Mouse (Mus musculus) limb, embryonic 12.5 days (tissue): ENCODE results near the gene Cdh3. TPM values are rescaled to one million over a fixed set of nuclear protein-coding genes. Genes with fewer than 3 reads are reported as not detected.
"Not testable (repeated sequence)": the region's sequence is repeated elsewhere in the genome, so short reads cannot be mapped to it uniquely, and the experiment has no call there.

ENCODE experiments used
- ATAC-seq: fragments of 200-750 bp; cut with Nextera tagmentation; 2 replicates; pipeline ENCODE4 v1.8.0; 2017; ENCODE audit warnings: low read depth, moderate TSS enrichment; ENCODE audit not compliant: insufficient number of reproducible peaks, insufficient read depth, low FRiP score, low TSS enrichment
- H3K27ac ChIP-seq: fragments of 300-500 bp; sonication (generic); 2 replicates; pipeline ENCODE4 v1.5.1; 2016; ENCODE audit warnings: mild to moderate bottlenecking, moderate library complexity
- H3K27me3 ChIP-seq: fragments of 300-500 bp; sonication (generic); 2 replicates; pipeline ENCODE4 v1.6.1; 2016; ENCODE audit warnings: mild to moderate bottlenecking, moderate library complexity
- H3K36me3 ChIP-seq: fragments of 300-500 bp; sonication (generic); 2 replicates; pipeline ENCODE4 v1.6.1; 2016; ENCODE audit warnings: mild to moderate bottlenecking, moderate library complexity
- H3K4me1 ChIP-seq: fragments of 300-500 bp; sonication (generic); replicated peaks from 2 replicates; pipeline ENCODE4 v1.6.1; 2016
- H3K4me2 ChIP-seq: fragments of 300-500 bp; sonication (generic); 2 replicates; pipeline ENCODE4 v1.6.1; 2016; ENCODE audit warnings: mild to moderate bottlenecking, moderate library complexity
- H3K4me3 ChIP-seq: fragments of 300-500 bp; sonication (generic); replicated peaks from 2 replicates; pipeline ENCODE4 v1.5.1; 2016; ENCODE audit warnings: mild to moderate bottlenecking
- H3K9ac ChIP-seq: fragments of 300-500 bp; sonication (generic); replicated peaks from 2 replicates; pipeline ENCODE4 v1.6.1; 2016; ENCODE audit warnings: mild to moderate bottlenecking, moderate library complexity
- H3K9me3 ChIP-seq: fragments of 300-500 bp; sonication (generic); 2 replicates; pipeline ENCODE4 v1.6.1; 2016; ENCODE audit warnings: mild to moderate bottlenecking, moderate library complexity
- WGBS: fragments of 180-500 bp; shearing (Covaris S2); methylation state at CpG from one replicate; pipeline ENCODE4 v1.1.7; 2016; 5-methylcytosine and 5-hydroxymethylcytosine counted together
- polyA plus RNA-seq: library from polyadenylated mRNA; unstranded; fragments of >200 nt; fragmentation: Nextera tagmentation; extraction: Ambion mirVana; gene quantifications from 2 replicates; pipeline ENCODE4 v1.2.1, GENCODE M21; 2016

The Cdh3 gene
- polyA plus RNA-seq, 1 experiment from 2014 or later = 65.0 TPM

- ATAC-seq = no peak
- Histone ChIP-seq H3K4me2 (no peak overlapping the region), H3K4me3 (no peak overlapping the region), H3K9ac (no peak overlapping the region), H3K27ac (no peak overlapping the region), H3K4me1 (no peaks in the 10 kb centered on the region; the same call in 1 of the 2 replicates), H3K36me3 (no peaks in the 10 kb centered on the region), H3K9me3 (no peaks in the 10 kb centered on the region), H3K27me3 (no peaks in the 10 kb centered on the region)
- 74% methylated on average over 3 of the region's 3 CpGs for WGBS
Observed at GRCm38 (mm10) chr8:106588443-106589431, 78.0 kb downstream of the Cdh3 start.

GRCm38 (mm10) chr8:106592458-106592857 is 81.8 kb downstream of the Cdh3 start:
- Histone ChIP-seq H3K36me3 (no peaks in the 10 kb centered on the region), H3K9ac (no peak overlapping the region), H3K9me3 (no peaks in the 10 kb centered on the region), H3K27me3 (no peaks in the 10 kb centered on the region), H3K27ac (no peak overlapping the region), H3K4me1 (no peaks in the 10 kb centered on the region), H3K4me3 (no peak overlapping the region), H3K4me2 (no peak overlapping the region)
- no peak for ATAC-seq
- 79% methylated on average over 3 of the region's 3 CpGs for WGBS

- not testable (repeated sequence) for H3K27ac ChIP-seq, H3K4me3 ChIP-seq, ATAC-seq, H3K4me1 ChIP-seq, H3K36me3 ChIP-seq, H3K9me3 ChIP-seq, H3K4me2 ChIP-seq, H3K9ac ChIP-seq
- peaks cover 11% of the 10 kb centered on the region for H3K27me3 ChIP-seq
- WGBS = 90% methylated on average over 3 of the region's 3 CpGs
Observed at GRCm38 (mm10) chr8:106595623-106596022, 84.9 kb downstream of the Cdh3 start.

- H3K36me3 ChIP-seq = no peaks in the 10 kb centered on the region
- peaks cover 26% of the 10 kb centered on the region for H3K27me3 ChIP-seq
- H3K4me1 ChIP-seq = no peaks in the 10 kb centered on the region
- no peaks in the 10 kb centered on the region for H3K9me3 ChIP-seq
- H3K4me3 ChIP-seq = no peak overlapping the region
- no peak for ATAC-seq
- no peak overlapping the region for H3K9ac ChIP-seq
- 94% methylated on average over 5 of the region's 5 CpGs for WGBS
- H3K4me2 ChIP-seq = no peak overlapping the region
- H3K27ac ChIP-seq = no peak overlapping the region
Observed at GRCm38 (mm10) chr8:106597067-106597466, 86.4 kb downstream of the Cdh3 start.

- no peak for ATAC-seq
Observed at GRCm38 (mm10) chr8:106599265-106599979, 88.7 kb downstream of the Cdh3 start.

GRCm38 (mm10) chr8:106603131-106603819 is 92.6 kb downstream of the Cdh3 start, which contains the start of gene Cdh1:
TSS of gene Cdh1 (plus strand) at chr8:106603351.
- Histone ChIP-seq H3K27me3 (peaks cover 82% of the 10 kb centered on the region), H3K36me3 (no peaks in the 10 kb centered on the region), H3K4me2 (peak within 1 kb of the TSS; percentile 91), H3K4me3 (peak within 1 kb of the TSS; percentile 54), H3K4me1 (peaks cover 15% of the 10 kb centered on the region), H3K9ac (peak within 1 kb of the TSS; percentile 48), H3K27ac (no peak within 1 kb of the TSS), H3K9me3 (no peaks in the 10 kb centered on the region)
- WGBS = under 1% methylated on average over 53 of the region's 53 CpGs
- ATAC-seq = peak; percentile 67; the same call in 1 of the 2 replicates

More at GRCm38 (mm10) chr8:106599265-106599979, 88.7 kb downstream of the Cdh3 start:
- WGBS = 35% methylated on average over 7 of the region's 7 CpGs
- no peak overlapping the region for H3K9ac ChIP-seq
- H3K4me2 ChIP-seq = no peak overlapping the region
- no peak overlapping the region for H3K27ac ChIP-seq
- no peaks in the 10 kb centered on the region for H3K36me3 ChIP-seq
- no peak overlapping the region for H3K4me3 ChIP-seq
- peaks cover 15% of the 10 kb centered on the region for H3K4me1 ChIP-seq
- peaks cover 49% of the 10 kb centered on the region for H3K27me3 ChIP-seq
- no peaks in the 10 kb centered on the region for H3K9me3 ChIP-seq

- 1% methylated on average over 19 of the region's 19 CpGs for WGBS
- ATAC-seq = no peak
Observed at GRCm38 (mm10) chr8:106603933-106604332, 93.2 kb downstream of the Cdh3 start.

GRCm38 (mm10) chr8:106605657-106606056 is 95.0 kb downstream of the Cdh3 start:
- H3K27ac ChIP-seq = no peak overlapping the region
- peaks cover 83% of the 10 kb centered on the region for H3K27me3 ChIP-seq
- no peak overlapping the region for H3K9ac ChIP-seq
- peaks cover 15% of the 10 kb centered on the region for H3K4me1 ChIP-seq
- H3K4me3 ChIP-seq = no peak overlapping the region
- no peak for ATAC-seq
- 58% methylated on average over 7 of the region's 7 CpGs for WGBS
- no peaks in the 10 kb centered on the region for H3K36me3 ChIP-seq
- H3K9me3 ChIP-seq = no peaks in the 10 kb centered on the region
- H3K4me2 ChIP-seq = no peak overlapping the region

More at GRCm38 (mm10) chr8:106603933-106604332, 93.2 kb downstream of the Cdh3 start:
- peaks cover 15% of the 10 kb centered on the region for H3K4me1 ChIP-seq
- H3K36me3 ChIP-seq = no peaks in the 10 kb centered on the region
- peak overlapping the region; percentile 91 for H3K4me2 ChIP-seq
- no peak overlapping the region for H3K27ac ChIP-seq
- peak overlapping the region; percentile 54 for H3K4me3 ChIP-seq
- peak overlapping the region; percentile 48; the same call in 1 of the 2 replicates for H3K9ac ChIP-seq
- peaks cover 86% of the 10 kb centered on the region for H3K27me3 ChIP-seq
- H3K9me3 ChIP-seq = no peaks in the 10 kb centered on the region

- no peak for ATAC-seq
- WGBS = 43% methylated on average over 4 of the region's 4 CpGs
- Histone ChIP-seq H3K4me2 (no peak overlapping the region), H3K4me1 (peaks cover 15% of the 10 kb centered on the region), H3K9me3 (no peaks in the 10 kb centered on the region), H3K9ac (no peak overlapping the region), H3K27ac (no peak overlapping the region), H3K27me3 (peaks cover 80% of the 10 kb centered on the region), H3K4me3 (no peak overlapping the region), H3K36me3 (no peaks in the 10 kb centered on the region)
Observed at GRCm38 (mm10) chr8:106606121-106606520, 95.4 kb downstream of the Cdh3 start.

- no peak overlapping the region for H3K4me3 ChIP-seq
- H3K27me3 ChIP-seq = peaks cover 78% of the 10 kb centered on the region
- H3K9me3 ChIP-seq = no peaks in the 10 kb centered on the region
- 37% methylated on average over 15 of the region's 15 CpGs for WGBS
- no peak overlapping the region for H3K4me2 ChIP-seq
- H3K4me1 ChIP-seq = peaks cover 15% of the 10 kb centered on the region
- H3K9ac ChIP-seq = no peak overlapping the region
- no peak overlapping the region for H3K27ac ChIP-seq
- H3K36me3 ChIP-seq = no peaks in the 10 kb centered on the region
- no peak for ATAC-seq
Observed at GRCm38 (mm10) chr8:106606601-106607145, 96.0 kb downstream of the Cdh3 start.
